Mouse (Mus musculus) neural tube, embryonic 14.5 days (tissue): ENCODE results near the gene Lrrfip1. TPM values are rescaled to one million over a fixed set of nuclear protein-coding genes. Genes with fewer than 3 reads are reported as not detected.

Experiments
- ATAC-seq: fragments of 200-750 bp; cut with Nextera tagmentation; 2 replicates; pipeline ENCODE4 v1.8.0; 2017; ENCODE audit warnings: low read depth, mild to moderate bottlenecking, moderate TSS enrichment, moderate library complexity
- H3K27ac ChIP-seq: fragments of 300-500 bp; sonication (generic); 2 replicates; pipeline ENCODE4 v1.5.1; 2014; ENCODE audit warnings: low read depth, mild to moderate bottlenecking, control low read depth, low read length, moderate library complexity, mixed read lengths
- H3K27me3 ChIP-seq: fragments of 300-500 bp; sonication (generic); 2 replicates; pipeline ENCODE4 v1.6.1; 2014; ENCODE audit warnings: low read length; ENCODE audit not compliant: control insufficient read depth, insufficient read depth
- H3K36me3 ChIP-seq: fragments of 300-500 bp; sonication (generic); 2 replicates; pipeline ENCODE4 v1.6.1; 2014; ENCODE audit warnings: low read length, mixed read lengths; ENCODE audit not compliant: control insufficient read depth, insufficient read depth
- H3K4me1 ChIP-seq: fragments of 300-500 bp; sonication (generic); 2 replicates; pipeline ENCODE4 v1.6.1; 2014; ENCODE audit warnings: low read length; ENCODE audit not compliant: control insufficient read depth, insufficient read depth
- H3K4me2 ChIP-seq: fragments of 300-500 bp; sonication (generic); 2 replicates; pipeline ENCODE4 v1.6.1; 2014; ENCODE audit warnings: mild to moderate bottlenecking, low read depth, low read length, control low read depth
- H3K4me3 ChIP-seq: fragments of 300-500 bp; sonication (generic); 2 replicates; pipeline ENCODE4 v1.5.1; 2014; ENCODE audit warnings: low read depth, low read length, control low read depth, mixed read lengths
- H3K9ac ChIP-seq: fragments of 300-500 bp; sonication (generic); replicated peaks from 2 replicates; pipeline ENCODE4 v1.6.1; 2014; ENCODE audit warnings: low read depth, mild to moderate bottlenecking, control low read depth, low read length, mixed read lengths
- H3K9me3 ChIP-seq: fragments of 300-500 bp; sonication (generic); 2 replicates; pipeline ENCODE4 v1.6.1; 2016; ENCODE audit warnings: low read length; ENCODE audit not compliant: control insufficient read depth
- WGBS: fragments of 180-500 bp; shearing (Covaris S2); extraction: QIAGEN DNeasy Blood & Tissue Kit; methylation state at CpG from one replicate; pipeline ENCODE4 v1.1.7; 2014; 5-methylcytosine and 5-hydroxymethylcytosine counted together
- polyA plus RNA-seq: library from polyadenylated mRNA; unstranded; fragments of >200 nt; fragmentation: Nextera tagmentation; extraction: Ambion mirVana; gene quantifications from 2 replicates; pipeline ENCODE4 v1.2.1, GENCODE M21; 2014

Lrrfip1 gene
- polyA plus RNA-seq, 1 experiment from 2014 or later, result 50.4 TPM

DNA sequence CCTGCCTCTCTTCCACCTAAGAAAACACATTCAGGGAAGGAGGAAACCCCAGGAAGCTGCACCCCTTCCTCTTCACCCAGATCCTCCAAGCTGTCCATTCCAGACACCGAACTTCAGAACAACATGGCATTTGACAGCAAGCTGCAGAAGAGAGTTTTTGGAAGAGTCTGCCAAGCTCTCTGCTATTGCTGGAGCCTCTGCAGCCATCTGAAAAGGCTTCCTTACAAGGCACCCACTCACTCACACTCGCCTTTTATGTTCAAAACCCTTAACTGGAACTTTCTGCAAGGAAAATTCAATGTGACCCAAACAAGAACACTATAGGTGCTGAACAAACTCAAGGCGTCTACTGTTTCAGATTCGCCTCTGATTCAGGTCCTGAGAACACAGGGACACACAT is 29.9 kb upstream of the Lrrfip1 start:
- no peaks in the 10 kb centered on the region for H3K9me3 ChIP-seq
- 0 out of 2 replicates have a peak, but pooled peaks cover 3% of the 10 kb centered on the region for H3K4me1 ChIP-seq
- ATAC-seq, result no peak
- no peaks in the 10 kb centered on the region for H3K27me3 ChIP-seq
- no peak overlapping the region for H3K4me3 ChIP-seq
- 85% methylated on average over 4 of the region's 4 CpGs for WGBS
- no peaks in the 10 kb centered on the region for H3K36me3 ChIP-seq
- H3K4me2 ChIP-seq, result no peak overlapping the region
- H3K9ac ChIP-seq, result no peak overlapping the region
- no peak overlapping the region for H3K27ac ChIP-seq

DNA sequence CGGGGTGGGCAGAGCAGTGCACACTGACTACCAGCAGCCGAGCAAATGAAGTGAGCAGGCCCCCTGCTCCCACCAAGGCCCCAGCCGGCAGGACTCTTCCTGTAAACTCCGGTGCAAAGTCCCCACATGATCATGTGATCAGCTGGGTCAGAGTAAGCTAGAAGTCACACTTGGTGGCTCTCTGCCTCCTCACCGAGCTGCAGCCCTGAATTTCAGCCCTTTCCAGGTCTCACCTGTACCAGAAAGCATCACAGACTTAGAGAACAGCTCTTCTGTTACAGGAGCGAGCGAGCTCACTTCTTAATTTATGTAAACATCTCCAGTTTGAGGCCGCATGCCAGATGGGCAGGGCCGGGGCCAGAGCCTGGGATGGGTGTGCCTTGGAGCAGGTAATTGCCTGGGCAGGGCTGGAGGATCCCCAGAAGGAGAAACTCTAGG is 29.2 kb upstream of the Lrrfip1 start, which contains the start of gene Rab17:
Rab17 (minus strand) TSS at position 315 of the 438 bp plus-strand sequence.
- Histone ChIP-seq H3K4me3 (no peak within 1 kb of the TSS), H3K4me1 (peaks cover 5% of the 10 kb centered on the region; the same call in 1 of the 2 replicates), H3K9ac (no peak within 1 kb of the TSS), H3K27ac (no peak within 1 kb of the TSS), H3K4me2 (no peak within 1 kb of the TSS), H3K36me3 (no peaks in the 10 kb centered on the region), H3K27me3 (no peaks in the 10 kb centered on the region), H3K9me3 (no peaks in the 10 kb centered on the region)
- WGBS, result 38% methylated on average over 9 of the region's 9 CpGs
- ATAC-seq, result no peak

DNA sequence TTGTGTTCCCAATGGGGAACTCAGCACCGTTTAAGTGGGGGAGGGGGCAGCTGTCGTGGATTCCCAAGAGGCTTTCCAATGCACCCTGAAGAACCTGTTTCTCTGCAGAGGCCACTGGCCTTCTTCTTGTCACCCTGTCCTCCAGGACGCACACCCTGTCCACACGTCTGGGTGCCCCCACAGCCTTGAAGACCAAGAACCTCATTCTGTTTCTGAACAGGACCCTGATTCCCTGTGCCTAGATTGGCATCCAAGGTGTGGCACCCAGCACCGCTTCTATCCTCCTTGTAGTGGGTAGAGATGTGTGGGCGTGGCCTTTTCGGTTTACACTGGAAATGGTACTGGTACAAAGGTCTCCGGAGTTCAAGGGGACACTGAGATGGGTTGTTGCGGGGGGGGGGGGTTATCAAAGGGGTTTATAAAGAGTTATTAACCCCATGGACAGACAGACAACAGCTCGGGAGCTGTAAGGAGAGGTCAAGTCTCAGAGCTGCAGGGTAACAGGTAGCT is 28.6 kb upstream of the Lrrfip1 start:
- Histone ChIP-seq H3K4me2 (no peak overlapping the region), H3K9ac (no peak overlapping the region)
- no peak for ATAC-seq

DNA sequence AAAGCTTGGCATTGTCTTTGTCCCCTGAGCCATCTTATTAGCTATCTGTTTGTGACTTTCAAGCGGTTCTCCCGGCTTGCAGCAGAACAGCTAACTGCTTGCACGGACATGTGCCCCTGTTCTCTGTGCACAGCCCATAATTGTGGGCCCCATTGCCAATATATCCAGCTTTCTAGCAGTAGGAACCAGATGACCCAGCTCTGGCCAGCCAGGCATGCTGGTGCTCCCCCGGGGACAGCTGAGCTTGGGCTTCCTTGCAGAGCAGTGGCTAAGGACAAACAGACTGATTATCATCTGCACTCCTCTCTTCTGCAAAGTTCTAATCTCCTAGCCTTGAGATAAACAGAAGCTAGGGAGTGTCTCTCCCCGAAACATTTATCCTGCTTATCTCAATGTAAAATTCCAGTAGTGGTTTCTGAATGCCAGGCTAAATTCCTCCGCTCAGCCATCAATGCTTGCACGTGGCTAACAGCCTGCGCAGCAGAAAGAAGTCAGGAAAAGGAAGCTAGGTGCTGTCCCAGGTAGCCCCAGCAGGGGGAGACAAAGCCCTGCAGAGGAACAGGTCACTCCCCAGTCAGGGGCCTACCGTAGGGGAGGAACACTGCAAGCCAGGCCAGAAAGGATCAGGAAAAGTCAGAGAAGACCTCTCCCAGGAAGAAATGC is 25.5 kb upstream of the Lrrfip1 start:
- Histone ChIP-seq H3K27me3 (no peaks in the 10 kb centered on the region), H3K4me1 (peaks cover 17% of the 10 kb centered on the region; the same call in 1 of the 2 replicates), H3K4me3 (no peak overlapping the region), H3K4me2 (no peak overlapping the region), H3K9ac (no peak overlapping the region), H3K9me3 (no peaks in the 10 kb centered on the region), H3K36me3 (no peaks in the 10 kb centered on the region), H3K27ac (no peak overlapping the region)
- ATAC-seq, result peak; percentile 82
- 20% methylated on average over 9 of the region's 9 CpGs for WGBS

More for the DNA sequence above, 28.6 kb upstream of the Lrrfip1 start:
- Histone ChIP-seq H3K27ac (no peak overlapping the region), H3K9me3 (no peaks in the 10 kb centered on the region), H3K4me3 (no peak overlapping the region), H3K36me3 (no peaks in the 10 kb centered on the region), H3K4me1 (peaks cover 10% of the 10 kb centered on the region; the same call in 1 of the 2 replicates), H3K27me3 (no peaks in the 10 kb centered on the region)
- WGBS, result 83% methylated on average over 10 of the region's 10 CpGs

DNA sequence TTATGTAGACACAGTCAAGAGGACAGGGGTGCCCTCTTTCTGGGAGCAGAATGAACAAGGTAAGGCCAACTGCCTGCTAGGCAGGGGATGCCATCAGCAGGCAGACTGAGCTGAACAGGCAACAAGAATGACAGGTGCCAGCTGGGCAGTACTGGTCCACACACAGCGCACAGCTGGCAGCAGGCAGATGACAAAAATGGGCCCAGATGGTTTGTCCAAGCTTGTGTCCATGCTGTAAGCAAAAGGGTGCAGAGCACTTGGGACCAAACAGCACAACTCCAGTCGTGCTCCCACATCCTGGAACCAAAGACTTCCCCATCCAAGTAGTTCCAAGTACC is 25.0 kb upstream of the Lrrfip1 start:
- WGBS, result 78% methylated on average over 2 of the region's 2 CpGs
- ATAC-seq, result peak; percentile 50
- Histone ChIP-seq H3K9ac (no peak overlapping the region), H3K36me3 (no peaks in the 10 kb centered on the region), H3K27me3 (no peaks in the 10 kb centered on the region), H3K27ac (no peak overlapping the region), H3K4me3 (no peak overlapping the region), H3K9me3 (no peaks in the 10 kb centered on the region), H3K4me1 (peaks cover 17% of the 10 kb centered on the region; the same call in 1 of the 2 replicates), H3K4me2 (no peak overlapping the region)

DNA sequence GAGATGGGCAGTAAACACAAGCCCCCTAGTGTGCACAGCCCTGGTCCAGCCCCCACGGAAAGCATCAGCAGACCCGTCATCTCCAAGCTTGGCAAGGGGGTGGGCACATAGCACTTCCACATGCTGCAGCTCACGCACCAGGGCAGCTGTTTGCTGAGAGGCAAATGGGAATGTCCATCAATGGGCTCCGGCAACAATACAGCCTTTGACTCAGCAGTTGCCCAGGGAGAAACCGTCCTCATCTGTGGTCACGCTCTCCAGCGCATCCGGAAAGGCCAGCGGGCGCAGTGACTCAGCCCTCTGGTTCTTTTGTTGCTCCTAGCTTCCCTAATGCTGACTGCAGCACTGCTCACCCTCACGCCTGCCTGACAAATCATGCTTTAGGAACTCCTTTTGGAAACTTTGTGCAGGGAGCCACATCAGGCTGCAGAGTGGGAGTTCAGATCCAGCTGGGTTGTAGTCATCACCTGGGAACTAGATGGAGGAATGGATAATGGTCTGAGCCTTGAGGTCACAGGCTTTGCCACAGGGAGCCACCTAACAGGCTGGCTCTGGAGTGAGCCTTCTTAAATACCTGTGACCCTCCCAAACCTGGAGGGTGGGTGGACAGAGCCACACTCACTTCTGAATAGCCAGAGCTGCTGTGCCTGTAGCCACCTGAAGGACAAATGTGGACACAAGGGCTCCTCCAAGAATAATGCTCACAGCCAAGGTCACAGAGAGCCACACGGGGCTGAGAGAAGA is 23.5 kb upstream of the Lrrfip1 start:
- Histone ChIP-seq H3K4me3 (no peak overlapping the region), H3K36me3 (no peaks in the 10 kb centered on the region), H3K4me2 (peak overlapping the region; percentile 6), H3K9ac (no peak overlapping the region), H3K9me3 (no peaks in the 10 kb centered on the region), H3K27me3 (no peaks in the 10 kb centered on the region), H3K27ac (no peak overlapping the region), H3K4me1 (peaks cover 17% of the 10 kb centered on the region; the same call in 1 of the 2 replicates)
- peak; percentile 71; the same call in 1 of the 2 replicates for ATAC-seq
- 5% methylated on average over 12 of the region's 12 CpGs for WGBS

DNA sequence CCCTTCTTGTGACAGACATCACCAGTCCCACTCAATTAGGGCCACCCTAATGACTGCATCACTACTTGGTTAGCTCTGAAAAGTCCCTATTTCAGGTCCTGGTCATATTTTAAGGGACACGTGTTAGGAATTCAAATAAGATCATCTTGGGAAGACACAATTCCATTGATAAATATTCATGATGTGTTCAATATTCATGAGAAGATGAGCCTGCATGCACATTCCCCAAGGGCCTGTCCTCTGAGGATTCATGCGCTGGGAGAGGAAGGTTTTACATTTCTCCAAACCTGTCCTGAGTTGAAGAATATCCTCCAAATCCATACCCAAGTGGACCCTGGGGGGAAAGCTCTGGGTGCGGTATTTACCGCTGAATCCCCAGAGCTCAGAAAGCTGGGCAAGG is 22.6 kb upstream of the Lrrfip1 start:
- Histone ChIP-seq H3K4me3 (no peak overlapping the region), H3K9ac (no peak overlapping the region), H3K27me3 (no peaks in the 10 kb centered on the region), H3K9me3 (no peaks in the 10 kb centered on the region), H3K36me3 (no peaks in the 10 kb centered on the region), H3K4me2 (no peak overlapping the region), H3K4me1 (peaks cover 17% of the 10 kb centered on the region; the same call in 1 of the 2 replicates), H3K27ac (no peak overlapping the region)
- WGBS, result 40% methylated on average over 4 of the region's 4 CpGs
- no peak for ATAC-seq

DNA sequence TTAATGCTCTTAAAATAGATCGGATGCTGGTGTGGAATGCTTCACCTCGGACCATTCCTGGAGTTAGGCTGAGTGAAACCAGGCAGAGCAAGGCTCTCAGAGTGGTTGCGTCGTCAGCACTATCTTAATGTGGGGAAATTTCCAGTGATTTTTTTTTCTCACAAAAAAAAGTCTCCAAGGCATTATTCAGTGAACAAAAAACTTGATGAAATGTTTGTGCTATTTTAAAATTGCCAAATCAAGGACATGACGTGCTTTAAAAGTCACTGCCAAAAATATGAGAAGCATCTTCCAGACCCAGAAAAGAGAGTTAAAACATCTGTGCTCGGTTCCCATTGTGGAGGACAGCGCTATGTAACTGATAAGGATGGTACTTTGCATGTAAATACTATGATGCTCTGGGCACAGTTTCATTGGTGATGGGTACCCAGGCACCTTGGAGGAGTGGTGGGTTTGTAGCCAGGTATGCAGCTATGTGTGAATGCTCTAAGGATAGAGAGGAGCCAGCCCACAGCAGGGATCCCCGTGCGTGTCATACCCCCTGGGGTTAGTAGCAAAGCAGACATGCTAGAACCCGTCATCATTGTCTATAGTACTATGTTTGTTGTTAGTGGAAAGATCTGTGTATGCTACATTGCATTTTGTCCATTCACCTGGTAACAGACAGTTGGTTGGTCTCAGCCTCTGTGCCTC is 17.8 kb upstream of the Lrrfip1 start:
- H3K36me3 ChIP-seq, result no peaks in the 10 kb centered on the region
- no peak overlapping the region for H3K27ac ChIP-seq
- no peaks in the 10 kb centered on the region for H3K9me3 ChIP-seq
- H3K27me3 ChIP-seq, result no peaks in the 10 kb centered on the region
- H3K9ac ChIP-seq, result no peak overlapping the region
- H3K4me1 ChIP-seq, result no peaks in the 10 kb centered on the region
- no peak for ATAC-seq
- WGBS, result 75% methylated on average over 10 of the region's 10 CpGs
- H3K4me3 ChIP-seq, result no peak overlapping the region
- no peak overlapping the region for H3K4me2 ChIP-seq
